Mouse (Mus musculus) E14TG2a.4 (cell line): Measurements from ENCODE around the gene Srbd1.
A peak's percentile ranks its signal among the peaks of the same experiment; 100 is the strongest.

Experiments
- H3K27me3 ChIP-seq: 2 replicates; pipeline ENCODE4 v1.6.1; 2014; ENCODE audit warnings: low read length, control low read depth; ENCODE audit not compliant: insufficient read depth
- H3K36me3 ChIP-seq: 2 replicates; pipeline ENCODE4 v1.6.1; 2014; ENCODE audit warnings: low read length, control low read depth; ENCODE audit not compliant: insufficient read depth
- H3K4me1 ChIP-seq: replicated peaks from 2 replicates; pipeline ENCODE4 v1.6.1; 2014; ENCODE audit warnings: low read depth, low read length, control low read depth
- H3K4me3 ChIP-seq: replicated peaks from 2 replicates; pipeline ENCODE4 v1.5.1; 2014; ENCODE audit warnings: mild to moderate bottlenecking, low read length
- H3K9me3 ChIP-seq: 2 replicates; pipeline ENCODE4 v1.6.1; 2014; ENCODE audit warnings: low read length, control low read depth
- CTCF ChIP-seq: conservative IDR thresholded peaks from 2 replicates; pipeline ENCODE4 v1.5.1; 2014; ENCODE audit warnings: low read length
- NANOG ChIP-seq: IDR thresholded peaks from 2 replicates; pipeline ENCODE4 v1.6.1; 2014; ENCODE audit warnings: borderline replicate concordance, low read length, mixed read lengths
- POU5F1 ChIP-seq: IDR thresholded peaks from 2 replicates; pipeline ENCODE4 v1.6.1; 2014; ENCODE audit warnings: low read length, borderline replicate concordance

Gene Srbd1

GRCm38 (mm10) chr17:86078060-86078459 is 66.9 kb downstream of the Srbd1 start:
- TF ChIP-seq CTCF (no peak), NANOG (no peak), POU5F1 (no peak)
- Histone ChIP-seq H3K4me1 (no peaks in the 10 kb centered on the region), H3K4me3 (no peak overlapping the region), H3K36me3 (peaks cover 39% of the 10 kb centered on the region), H3K9me3 (no peaks in the 10 kb centered on the region), H3K27me3 (no peaks in the 10 kb centered on the region)

DNA sequence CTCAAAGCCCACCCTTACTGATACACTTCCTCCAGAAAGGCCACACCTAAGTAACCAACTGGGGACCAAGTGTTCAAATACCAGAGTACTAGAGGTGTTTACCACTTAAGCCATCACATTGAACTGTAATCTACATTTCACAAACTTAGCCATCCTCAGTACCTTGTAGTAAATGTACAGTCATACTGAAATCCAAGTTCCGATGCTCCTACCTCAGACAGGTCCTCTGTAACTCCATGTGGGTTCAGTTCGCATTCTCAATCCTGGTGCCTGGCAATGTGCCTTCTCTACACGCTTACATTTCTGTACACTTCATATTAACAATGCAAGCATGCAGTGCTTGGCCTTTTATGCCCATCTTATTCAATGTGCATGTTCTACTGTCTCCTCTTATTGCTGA is 77.5 kb downstream of the Srbd1 start:
- peaks cover 17% of the 10 kb centered on the region; the same call in 1 of the 2 replicates for H3K36me3 ChIP-seq

DNA sequence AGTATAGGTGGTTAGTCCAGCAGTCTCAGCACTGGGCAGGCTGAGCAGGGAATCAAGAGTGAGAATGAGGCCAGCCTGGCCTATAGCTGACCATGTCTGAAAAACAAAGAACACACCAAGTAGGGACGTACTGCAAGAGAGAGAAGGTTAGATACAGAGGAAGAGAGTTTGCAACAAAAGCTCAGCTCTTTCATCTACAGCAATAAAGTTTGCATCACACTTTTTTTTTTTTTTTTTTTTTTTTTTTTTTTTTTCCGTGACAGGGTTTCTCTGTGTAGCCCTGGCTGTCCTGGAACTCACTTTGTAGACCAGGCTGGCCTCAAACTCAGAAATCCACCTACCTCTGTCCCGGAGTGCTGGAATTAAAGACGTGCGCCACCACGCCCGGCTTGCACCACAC is 79.1 kb downstream of the Srbd1 start:
- peaks cover 13% of the 10 kb centered on the region; the same call in 1 of the 2 replicates for H3K36me3 ChIP-seq
- no peaks in the 10 kb centered on the region for H3K9me3 ChIP-seq
- H3K27me3 ChIP-seq: no peaks in the 10 kb centered on the region
- TF ChIP-seq NANOG (no peak), CTCF (no peak), POU5F1 (no peak)
- no peak overlapping the region for H3K4me3 ChIP-seq
- peaks cover 12% of the 10 kb centered on the region for H3K4me1 ChIP-seq

More for the DNA sequence above, 77.5 kb downstream of the Srbd1 start:
- no peak overlapping the region for H3K4me3 ChIP-seq
- peaks cover 9% of the 10 kb centered on the region for H3K4me1 ChIP-seq
- no peaks in the 10 kb centered on the region for H3K27me3 ChIP-seq
- no peaks in the 10 kb centered on the region for H3K9me3 ChIP-seq
- TF ChIP-seq POU5F1 (no peak), NANOG (no peak), CTCF (no peak)

DNA sequence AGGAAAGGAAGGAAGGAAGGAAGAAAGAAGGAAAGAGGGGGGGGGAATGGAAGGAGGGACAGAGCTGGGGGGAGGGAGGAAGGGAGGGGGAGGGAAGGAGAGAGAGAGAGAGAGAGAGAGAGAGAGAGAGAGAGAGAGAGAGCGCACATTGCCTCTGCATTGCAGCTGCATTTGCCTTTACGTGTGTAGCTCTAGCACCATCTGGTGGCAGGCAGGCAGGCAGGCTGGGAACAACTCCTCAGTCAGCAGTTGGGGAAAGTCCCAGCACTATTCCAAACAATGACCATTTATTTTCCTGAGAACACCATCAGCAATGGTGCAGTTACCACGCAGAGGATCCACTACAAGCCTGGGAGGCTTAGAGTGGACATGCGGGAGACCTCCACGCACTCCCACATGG is 81.5 kb downstream of the Srbd1 start:
- TF ChIP-seq POU5F1 (no peak), CTCF (peak; percentile 75)
- H3K4me3 ChIP-seq: no peak overlapping the region

DNA sequence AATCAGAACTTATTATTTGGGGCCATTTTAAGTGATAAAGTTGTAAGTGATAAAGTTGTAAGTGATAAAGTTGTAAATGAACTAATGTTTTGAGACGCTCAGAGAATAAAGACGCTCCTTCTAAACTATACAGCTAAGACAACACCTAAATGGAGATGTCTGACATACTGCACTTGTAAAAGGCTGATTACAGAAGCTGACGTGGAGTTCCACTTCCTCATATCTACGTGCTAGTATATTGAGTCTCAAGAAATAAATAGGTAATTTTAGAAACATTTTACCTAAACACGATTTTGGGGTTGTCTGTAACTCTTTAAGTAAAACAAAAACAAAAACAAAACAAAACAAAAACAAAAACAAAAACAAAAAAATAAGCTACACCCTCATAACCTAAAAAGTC is 84.1 kb downstream of the Srbd1 start:
- TF ChIP-seq CTCF: no peak
- no peak for TF ChIP-seq NANOG
- no peak for TF ChIP-seq POU5F1

More for the DNA sequence above, 81.5 kb downstream of the Srbd1 start:
- Histone ChIP-seq H3K9me3 (no peaks in the 10 kb centered on the region), H3K27me3 (no peaks in the 10 kb centered on the region), H3K4me1 (peaks cover 12% of the 10 kb centered on the region), H3K36me3 (peaks cover 13% of the 10 kb centered on the region; the same call in 1 of the 2 replicates)

GRCm38 (mm10) chr17:86040221-86040984 is 104.6 kb downstream of the Srbd1 start:
- Histone ChIP-seq H3K4me1 (peaks cover 12% of the 10 kb centered on the region; the same call in 1 of the 2 replicates), H3K4me3 (no peak overlapping the region), H3K36me3 (peaks cover 40% of the 10 kb centered on the region), H3K9me3 (no peaks in the 10 kb centered on the region), H3K27me3 (no peaks in the 10 kb centered on the region)
- TF ChIP-seq CTCF: no peak
- TF ChIP-seq POU5F1: no peak
- no peak for TF ChIP-seq NANOG

More for the DNA sequence above, 84.1 kb downstream of the Srbd1 start:
- peaks cover 8% of the 10 kb centered on the region for H3K4me1 ChIP-seq
- no peaks in the 10 kb centered on the region for H3K9me3 ChIP-seq
- no peaks in the 10 kb centered on the region for H3K27me3 ChIP-seq
- no peak overlapping the region for H3K4me3 ChIP-seq
- peaks cover 28% of the 10 kb centered on the region for H3K36me3 ChIP-seq

- H3K9me3 ChIP-seq: no peaks in the 10 kb centered on the region
Measured at GRCm38 (mm10) chr17:86039741-86040140, 105.2 kb downstream of the Srbd1 start.

DNA sequence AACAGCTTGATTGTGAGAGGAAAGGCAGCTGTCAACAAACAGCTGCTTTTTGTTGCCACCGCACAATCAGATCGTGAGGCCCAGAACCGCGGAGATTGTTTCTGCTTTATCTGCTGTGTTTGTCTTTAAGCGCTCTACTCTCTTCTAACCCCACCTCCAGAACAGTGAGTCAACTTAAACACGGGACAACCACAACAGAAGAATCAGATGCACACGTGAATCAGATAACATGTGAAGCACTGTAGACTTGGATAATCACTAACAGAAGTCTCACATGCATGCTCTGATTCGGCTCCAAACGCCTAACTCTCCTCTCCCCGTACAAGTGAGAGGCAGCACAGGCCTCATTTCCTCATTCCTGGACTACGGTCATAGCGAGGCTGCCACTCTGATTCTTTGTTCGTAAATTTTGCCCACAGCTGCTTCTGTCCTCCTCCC is 106.7 kb downstream of the Srbd1 start:
- peaks cover 35% of the 10 kb centered on the region for H3K36me3 ChIP-seq
- TF ChIP-seq POU5F1 (no peak), CTCF (no peak), NANOG (no peak)
- H3K4me1 ChIP-seq: peaks cover 19% of the 10 kb centered on the region
- H3K27me3 ChIP-seq: no peaks in the 10 kb centered on the region
- H3K4me3 ChIP-seq: no peak overlapping the region
- no peaks in the 10 kb centered on the region for H3K9me3 ChIP-seq

More at GRCm38 (mm10) chr17:86039741-86040140, 105.2 kb downstream of the Srbd1 start:
- Histone ChIP-seq H3K36me3 (peaks cover 33% of the 10 kb centered on the region), H3K4me1 (peaks cover 15% of the 10 kb centered on the region), H3K4me3 (no peak overlapping the region), H3K27me3 (no peaks in the 10 kb centered on the region)
- no peak for TF ChIP-seq CTCF
- TF ChIP-seq NANOG: no peak
- TF ChIP-seq POU5F1: no peak

DNA sequence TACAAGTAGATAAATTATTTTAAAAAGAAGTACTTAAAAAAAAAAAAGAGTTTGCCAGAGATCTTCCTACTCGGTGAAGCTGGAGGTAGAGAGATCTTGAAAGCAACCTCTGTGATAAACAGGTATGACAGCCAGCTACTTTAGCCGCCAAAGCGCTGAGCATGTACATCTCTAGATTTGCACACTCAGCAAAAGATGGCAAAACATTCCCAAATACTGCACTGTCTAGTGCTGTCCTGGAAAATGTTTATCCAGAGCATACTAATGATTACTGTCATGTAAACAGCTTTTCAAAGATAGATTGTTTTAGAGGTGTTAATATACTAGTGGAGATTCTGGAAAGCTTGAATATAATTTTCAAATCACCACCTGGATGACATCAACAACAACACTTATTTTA is 109.4 kb downstream of the Srbd1 start:
- H3K27me3 ChIP-seq: no peaks in the 10 kb centered on the region
- no peak for TF ChIP-seq CTCF
- TF ChIP-seq POU5F1: no peak
- no peak for TF ChIP-seq NANOG
- H3K4me1 ChIP-seq: peaks cover 13% of the 10 kb centered on the region
- H3K4me3 ChIP-seq: no peak overlapping the region
- no peaks in the 10 kb centered on the region for H3K9me3 ChIP-seq
- H3K36me3 ChIP-seq: peaks cover 38% of the 10 kb centered on the region
